Comparison of ENCODE assay signal across 28 mouse cellular contexts in genomic region chr4:45744849-45745407, GRCm38 (mm10). TPM values are rescaled to one million over a fixed set of nuclear protein-coding genes. Genes with fewer than 3 reads are reported as not detected.
A peak's percentile ranks its signal among the peaks of the same experiment; 100 is the strongest.
DNase-seq lines count a peak whose midpoint lies in the region; ATAC-seq and TF ChIP-seq lines count a peak whose summit lies in the region.
"Had no signal": no experiment of that assay in that cellular context is flagged by ENCODE, and none has a peak within 500 bp of the region (broad histone marks: within the 10 kb centered on the region; RNA-seq: fewer than 3 reads in every experiment).

No protein-coding gene starts in this region.

- H3K4me3 ChIP-seq in liver, embryonic 11.5 days (ENCODE audit: low read depth, low read length) = no peak overlapping the region
- H3K4me3 ChIP-seq in MEL (ENCODE audit: control insufficient read depth in 1 of 2, insufficient read depth in 1 of 2, low read depth in 2 of 2, low read length in 2 of 2) = no peak overlapping the region
- H3K4me3 ChIP-seq in liver, embryonic 14.5 days (ENCODE audit: insufficient read depth in 1 of 2, low read depth in 2 of 2, low read length in 2 of 2) = no peak overlapping the region
- H3K4me3 ChIP-seq: embryonic facial prominence, embryonic 13.5 days; forebrain, embryonic 12.5 days; forebrain, embryonic 15.5 days; heart, adult 2 months; heart, embryonic 10.5 days; heart, embryonic 13.5 days had no signal

- TF ChIP-seq EP300 in MEL (IDR thresholded peaks at IDR 0.05; ENCODE audit: low read depth in 1 of 2, low read length in 2 of 2) = no peak
- no peak for TF ChIP-seq EP300 in liver, embryonic 14.5 days (IDR thresholded peaks at IDR 0.05; ENCODE audit: low read depth)

- no peaks in the 10 kb centered on the region for H3K79me2 ChIP-seq in MEL (ENCODE audit: control insufficient read depth, insufficient read depth, low read length, poor library complexity)

- no peak overlapping the region for H3K4me2 ChIP-seq in liver, embryonic 11.5 days
- H3K4me2 ChIP-seq in liver, embryonic 14.5 days (ENCODE audit: low read depth) = peak overlapping the region; percentile 42
- H3K4me2 ChIP-seq: embryonic facial prominence, embryonic 13.5 days; forebrain, embryonic 12.5 days; forebrain, embryonic 15.5 days; heart, embryonic 13.5 days; hindbrain, embryonic 14.5 days had no signal

- H3K27me3 ChIP-seq in liver, embryonic 11.5 days (replicated peaks; ENCODE audit: control insufficient read depth, insufficient read depth, low read length) = no peaks in the 10 kb centered on the region
- H3K27me3 ChIP-seq in MEL (ENCODE audit: control insufficient read depth in 1 of 2, insufficient read depth in 2 of 2, low read length in 2 of 2) = 0 out of 4 replicates have a peak, but pooled peaks cover 0 to 3% of the 10 kb centered on the region in 2 experiments
- H3K27me3 ChIP-seq in liver, embryonic 14.5 days (ENCODE audit: control insufficient read depth, insufficient read depth, low read length) = no peaks in the 10 kb centered on the region
- H3K27me3 ChIP-seq: CH12.LX; forebrain, embryonic 15.5 days had no signal

- H3K27ac ChIP-seq in liver, embryonic 11.5 days (ENCODE audit: low read depth, low read length) = peak overlapping the region; percentile 45; the same call in 1 of the 2 replicates
- no peak overlapping the region for H3K27ac ChIP-seq in MEL (ENCODE audit: control insufficient read depth, low read depth, low read length)
- peak overlapping the region; percentile 63 for H3K27ac ChIP-seq in liver, embryonic 14.5 days
- H3K27ac ChIP-seq: embryonic facial prominence, embryonic 13.5 days; forebrain, embryonic 12.5 days; forebrain, embryonic 15.5 days; heart, adult 2 months; heart, embryonic 13.5 days; hindbrain, embryonic 14.5 days; hindbrain, postnatal 0 days had no signal

- no peak overlapping the region for H3K9ac ChIP-seq in liver, embryonic 11.5 days (ENCODE audit: low read depth, low read length)
- no peak overlapping the region for H3K9ac ChIP-seq in MEL (ENCODE audit: control insufficient read depth, low read depth, low read length, poor library complexity, severe bottlenecking)
- no peak overlapping the region for H3K9ac ChIP-seq in liver, embryonic 14.5 days (replicated peaks)
- H3K9ac ChIP-seq: embryonic facial prominence, embryonic 13.5 days; forebrain, embryonic 12.5 days; forebrain, embryonic 15.5 days; heart, embryonic 13.5 days; hindbrain, embryonic 14.5 days had no signal

- TF ChIP-seq CTCF in MEL (IDR thresholded peaks at IDR 0.05 in 2 of 3, conservative IDR thresholded peaks at IDR 0.05 in 1 of 3; ENCODE audit: control insufficient read depth in 1 of 3, insufficient read depth in 1 of 3, low read depth in 2 of 3, low read length in 3 of 3, poor library complexity in 1 of 3, severe bottlenecking in 1 of 3) = no peak
- TF ChIP-seq CTCF in liver, embryonic 14.5 days (IDR thresholded peaks at IDR 0.05; ENCODE audit: low read depth) = no peak

- TF ChIP-seq RAD21 in MEL (IDR thresholded peaks at IDR 0.05; ENCODE audit: low read depth, low read length) = no peak

- peak; percentile 61; the same call in 1 of the 2 replicates for ATAC-seq in liver, embryonic 11.5 days (replicated peaks; ENCODE audit: low FRiP score)
- peak; percentile 69; the same call in 1 of the 2 replicates for ATAC-seq in liver, embryonic 14.5 days (ENCODE audit: insufficient read depth)
- ATAC-seq: forebrain, embryonic 15.5 days; hindbrain, postnatal 0 days; inflammation-experienced regulatory T-cells, adult 6 months had no signal

- no peak for TF ChIP-seq POLR2A in MEL (IDR thresholded peaks at IDR 0.05; ENCODE audit: control insufficient read depth in 1 of 2, insufficient read depth in 1 of 2, low read depth in 1 of 2, low read length in 2 of 2, poor library complexity in 1 of 2)

- DNase-seq in liver, embryonic 11.5 days (ENCODE audit: low spot score) = no peak
- no peak for DNase-seq in liver
- peak; percentile 21 for DNase-seq in MEL (ENCODE audit: low read depth, low spot score)
- DNase-seq in liver, embryonic 14.5 days (ENCODE audit: low read depth in 3 of 3, low spot score in 3 of 3) = no peak
- DNase-seq in gastrocnemius, adult 18-20 months (ENCODE audit: low spot score) = no peak
- DNase-seq in adrenal gland, postnatal 10 days = no peak
- DNase-seq: adrenal gland, adult 2 months; adrenal gland, postnatal 25 days; B cell, adult 2 months; cerebellum, adult 11-12 months; cerebellum, adult 8-10 months; cerebellum, postnatal 10 days; cerebellum, postnatal 36 days; gastrocnemius, postnatal 10 days; gastrocnemius, postnatal 36 days; heart, adult 2 months; heart, postnatal 14 days; heart, postnatal 4 days had no signal

- H3K4me1 ChIP-seq in liver, embryonic 11.5 days (replicated peaks; ENCODE audit: control insufficient read depth, insufficient read depth, low read length) = peaks cover 13% of the 10 kb centered on the region
- H3K4me1 ChIP-seq in MEL (ENCODE audit: control insufficient read depth in 1 of 2, insufficient read depth in 2 of 2, low read length in 2 of 2) = peaks cover 0 to 32% of the 10 kb centered on the region in 2 experiments; a peak in 3 of 4 replicates
- H3K4me1 ChIP-seq in liver, embryonic 14.5 days (replicated peaks; ENCODE audit: control insufficient read depth in 2 of 2, insufficient read depth in 2 of 2, low read length in 1 of 2) = peaks cover 3 to 17% of the 10 kb centered on the region in 2 experiments

- WGBS in liver, embryonic 11.5 days = 83% methylated on average over 4 of the region's 4 CpGs
- 59% methylated on average over 4 of the region's 4 CpGs for WGBS in liver, embryonic 14.5 days (ENCODE audit: insufficient replicate concordance)

- no peaks in the 10 kb centered on the region for H3K36me3 ChIP-seq in liver, embryonic 11.5 days (ENCODE audit: control insufficient read depth, insufficient read depth, low read length)
- H3K36me3 ChIP-seq in MEL (ENCODE audit: control insufficient read depth in 1 of 2, insufficient read depth in 2 of 2, low read length in 2 of 2) = peaks cover 0 to 22% of the 10 kb centered on the region in 2 experiments; a peak in 2 of 4 replicates
- no peaks in the 10 kb centered on the region for H3K36me3 ChIP-seq in liver, embryonic 14.5 days (replicated peaks; ENCODE audit: control insufficient read depth, insufficient read depth, low read depth)
- H3K36me3 ChIP-seq: embryonic facial prominence, embryonic 13.5 days; forebrain, embryonic 12.5 days; forebrain, embryonic 15.5 days; G1E; heart, embryonic 10.5 days; heart, embryonic 13.5 days had no signal

- no peaks in the 10 kb centered on the region for H3K9me3 ChIP-seq in liver, embryonic 11.5 days (ENCODE audit: control insufficient read depth, low read length)
- H3K9me3 ChIP-seq in MEL (replicated peaks; ENCODE audit: insufficient read depth, low read length) = no peaks in the 10 kb centered on the region
- H3K9me3 ChIP-seq in liver, embryonic 14.5 days (ENCODE audit: control insufficient read depth, low read length) = no peaks in the 10 kb centered on the region
- H3K9me3 ChIP-seq: embryonic facial prominence, embryonic 13.5 days; forebrain, embryonic 12.5 days; forebrain, embryonic 15.5 days; G1E; heart, embryonic 10.5 days; heart, embryonic 13.5 days had no signal

TF ChIP-seq in MEL, 35 proteins besides CTCF, POLR2A, EP300 and RAD21:
- no peak for TF ChIP-seq USF1 (IDR thresholded peaks at IDR 0.05; ENCODE audit: low read depth, low read length)
- no peak for TF ChIP-seq CHD1 (IDR thresholded peaks at IDR 0.05; ENCODE audit: low read depth, low read length)
- TF ChIP-seq POLR2AphosphoS5 (IDR thresholded peaks at IDR 0.05; ENCODE audit: borderline replicate concordance, low read depth, low read length) = 0 out of 2 replicates have a peak, but pooled peaks have one; percentile 62
- peak; percentile 10; the same call in 1 of the 2 replicates for TF ChIP-seq TAL1 (IDR thresholded peaks at IDR 0.05; ENCODE audit: low read length)
- no peak for TF ChIP-seq ZMIZ1 (IDR thresholded peaks at IDR 0.05; ENCODE audit: low read depth, low read length)

RNA-seq across cellular contexts. Expression of gene Aldh1b1, which starts 53.9 kb away (rescaled TPM):
- polyA plus RNA-seq in liver, embryonic 11.5 days (2014; fragmentation: Nextera tagmentation; extraction: Ambion mirVana) = 10.5 and 13.0 TPM in 2 replicates
- total RNA-seq in MEL (2012; rRNA removed) = 1.9 and 2.0 TPM in 2 replicates
- 1 to 10 TPM in 1 of 2 experiments, not detected in 1; 2.1 TPM for polyA plus RNA-seq in MEL (2012; ENCODE audit: insufficient read depth in 1 of 2, insufficient read length in 2 of 2, low read depth in 1 of 2, low replicate concordance in 2 of 2, missing spikeins in 1 of 2)
- polyA plus RNA-seq in liver, embryonic 14.5 days (2012; rRNA removed) = 26.8 and 30.5 TPM in 2 replicates
- polyA plus RNA-seq in liver, embryonic 14.5 days (2014; fragmentation: Nextera tagmentation; extraction: Ambion mirVana) = 23.4 and 28.3 TPM in 2 replicates
- under 1 TPM; 0.50 to 0.64 TPM for total RNA-seq in gastrocnemius, adult 18-20 months (2021)
- 10 to 100 TPM; 22.1 to 28.1 TPM for total RNA-seq in adrenal gland, postnatal 10 days (2021)
- polyA plus RNA-seq: G1E had no signal
